Mouse (Mus musculus) CH12.LX (cell line): ENCODE results near the gene Mark1.

Experiments used
- CTCF ChIP-seq, 2 experiments: IDR thresholded peaks in 1 of 2; conservative IDR thresholded peaks in 1 of 2; 2 replicates each; pipeline ENCODE4 v1.5.1; 2011 to 2012; ENCODE audit warnings: low read depth in 2 of 2, low read length in 2 of 2, improper control_type of control experiment in 1 of 2, inconsistent platforms in 1 of 2, mild to moderate bottlenecking in 1 of 2, moderate library complexity in 1 of 2
- E2F4 ChIP-seq: IDR thresholded peaks from 2 replicates; pipeline ENCODE4 v1.6.1; 2011; ENCODE audit warnings: low read depth, low read length, improper control_type of control experiment; ENCODE audit not compliant: insufficient replicate concordance
- EP300 ChIP-seq: IDR thresholded peaks from 2 replicates; pipeline ENCODE4 v1.6.1; 2011; ENCODE audit warnings: low read length, improper control_type of control experiment
- HCFC1 ChIP-seq: IDR thresholded peaks from 2 replicates; pipeline ENCODE4 v1.6.1; 2012; ENCODE audit warnings: low read depth, mild to moderate bottlenecking, inconsistent platforms, low read length, improper control_type of control experiment
- MAFK ChIP-seq: IDR thresholded peaks from 2 replicates; pipeline ENCODE4 v1.6.1; 2011; ENCODE audit warnings: low read length, improper control_type of control experiment; ENCODE audit not compliant: insufficient replicate concordance
- MXI1 ChIP-seq: IDR thresholded peaks from 2 replicates; pipeline ENCODE4 v1.6.1; 2011; ENCODE audit warnings: mild to moderate bottlenecking, low read depth, low read length, improper control_type of control experiment
- POLR2A ChIP-seq: IDR thresholded peaks from 2 replicates; pipeline ENCODE4 v1.6.1; 2011; ENCODE audit warnings: low read depth, mild to moderate bottlenecking, improper control_type of control experiment, low read length
- USF1 ChIP-seq: IDR thresholded peaks from 2 replicates; pipeline ENCODE4 v1.6.1; 2014; ENCODE audit warnings: low read depth, mild to moderate bottlenecking, inconsistent platforms, low read length, improper control_type of control experiment
- USF2 ChIP-seq: conservative IDR thresholded peaks from 2 replicates; pipeline ENCODE4 v1.6.1; 2011; ENCODE audit warnings: low read depth, low read length, improper control_type of control experiment

GRCm38 (mm10) chr1:184999071-184999750 is at the start of gene Mark1:
- TF ChIP-seq HCFC1 = no peak
- TF ChIP-seq USF1 = no peak
- TF ChIP-seq POLR2A = no peak
- TF ChIP-seq CTCF (conservative IDR thresholded peaks at IDR 0.05 in 1 of 2, IDR thresholded peaks at IDR 0.05 in 1 of 2; ENCODE audit: low read depth in 2 of 2, low read length in 2 of 2) = no peak
- no peak for TF ChIP-seq EP300
- TF ChIP-seq E2F4 = no peak
- no peak for TF ChIP-seq USF2
- TF ChIP-seq MAFK = no peak
- TF ChIP-seq MXI1 = no peak
